Mouse (Mus musculus) heart, embryonic 14.5 days (tissue): ENCODE data around the gene Atg9b. TPM values are rescaled to one million over a fixed set of nuclear protein-coding genes. Genes with fewer than 3 reads are reported as not detected.

Experiments used
- ATAC-seq: fragments of 200-750 bp; cut with Nextera tagmentation; 2 replicates; pipeline ENCODE4 v1.8.0; 2017; ENCODE audit warnings: low read depth, moderate TSS enrichment; ENCODE audit not compliant: insufficient number of reproducible peaks, insufficient read depth, low FRiP score
- H3K27ac ChIP-seq, 2 experiments: fragments of 200-500 bp in 1 of 2; fragments of 300-500 bp in 1 of 2; sonication (generic) in 1 of 2; replicated peaks in 1 of 2; 2 replicates each; pipeline ENCODE4 v1.5.1; 2012 to 2014; ENCODE audit warnings: low read depth in 2 of 2, low read length in 2 of 2, control low read depth in 1 of 2, mild to moderate bottlenecking in 1 of 2, mixed read lengths in 1 of 2; ENCODE audit not compliant: control insufficient read depth in 1 of 2, insufficient read depth in 1 of 2
- H3K27me3 ChIP-seq: fragments of 300-500 bp; sonication (generic); 2 replicates; pipeline ENCODE4 v1.6.1; 2014; ENCODE audit warnings: mild to moderate bottlenecking, low read length, control low read depth; ENCODE audit not compliant: control insufficient read depth, insufficient read depth
- H3K36me3 ChIP-seq: fragments of 300-500 bp; sonication (generic); 2 replicates; pipeline ENCODE4 v1.6.1; 2014; ENCODE audit warnings: mild to moderate bottlenecking, control low read depth, low read length, mixed read lengths; ENCODE audit not compliant: control insufficient read depth, insufficient read depth
- H3K4me1 ChIP-seq, 2 experiments: fragments of 200-500 bp in 1 of 2; fragments of 300-500 bp in 1 of 2; sonication (generic) in 1 of 2; 2 replicates each; pipeline ENCODE4 v1.6.1; 2012 to 2014; ENCODE audit warnings: low read length in 2 of 2, control low read depth in 1 of 2, mixed read lengths in 1 of 2; ENCODE audit not compliant: control insufficient read depth in 2 of 2, insufficient read depth in 2 of 2
- H3K4me2 ChIP-seq: fragments of 300-500 bp; sonication (generic); 2 replicates; pipeline ENCODE4 v1.6.1; 2014; ENCODE audit warnings: mild to moderate bottlenecking, low read length
- H3K4me3 ChIP-seq, 2 experiments: fragments of 200-500 bp in 1 of 2; fragments of 300-500 bp in 1 of 2; sonication (generic) in 1 of 2; 2 replicates each; pipeline ENCODE4 v1.5.1; 2012 to 2014; ENCODE audit warnings: low read length in 2 of 2, mild to moderate bottlenecking in 2 of 2, control low read depth in 1 of 2, low read depth in 1 of 2, moderate library complexity in 1 of 2; ENCODE audit not compliant: control insufficient read depth in 1 of 2, insufficient read depth in 1 of 2
- H3K9ac ChIP-seq: fragments of 300-500 bp; sonication (generic); 2 replicates; pipeline ENCODE4 v1.6.1; 2014; ENCODE audit warnings: mild to moderate bottlenecking, low read length
- H3K9me3 ChIP-seq: fragments of 300-500 bp; sonication (generic); 2 replicates; pipeline ENCODE4 v1.6.1; 2016; ENCODE audit warnings: low read length, control low read depth; ENCODE audit not compliant: control insufficient read depth
- WGBS: fragments of 180-500 bp; shearing (Covaris S2); extraction: QIAGEN DNeasy Blood & Tissue Kit; methylation state at CpG from one replicate; pipeline ENCODE4 v1.1.7; 2014; 5-methylcytosine and 5-hydroxymethylcytosine counted together
- polyA plus RNA-seq: library from polyadenylated mRNA; unstranded; fragments of >200 nt; fragmentation: Nextera tagmentation; extraction: Ambion mirVana; gene quantifications from 2 replicates; pipeline ENCODE4 v1.2.1, GENCODE M21; 2014

The Atg9b gene
- polyA plus RNA-seq, 1 experiment from 2014 or later, result 1.5 TPM

DNA sequence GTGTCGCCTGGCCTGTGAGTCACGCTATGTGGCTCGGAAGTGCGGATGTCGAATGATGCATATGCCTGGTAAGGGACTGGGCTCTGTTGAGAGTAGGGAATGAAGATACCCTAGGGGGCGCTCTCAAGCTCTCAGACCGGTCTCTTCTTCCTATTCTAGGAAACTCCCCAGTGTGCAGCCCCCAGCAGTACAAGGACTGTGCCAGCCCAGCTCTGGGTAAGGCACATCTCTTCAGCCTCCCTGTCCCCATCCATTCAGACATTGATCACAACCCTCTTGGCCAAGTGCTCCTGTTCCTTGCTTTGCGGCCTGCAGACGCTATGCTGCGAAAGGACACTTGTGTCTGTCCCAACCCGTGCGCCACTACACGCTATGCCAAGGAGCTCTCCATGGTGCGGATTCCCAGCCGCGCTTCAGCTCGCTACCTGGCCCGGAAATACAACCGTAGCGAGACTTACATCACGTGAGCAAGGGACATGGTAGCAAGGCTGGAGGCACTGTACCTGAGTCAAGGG lies 24.3 kb upstream of the Atg9b start:
- ATAC-seq, result peak; percentile 27; the same call in 1 of the 2 replicates
- WGBS, result under 1% methylated on average over 21 of the region's 21 CpGs
- H3K36me3 ChIP-seq, result peaks cover 32% of the 10 kb centered on the region

GRCm38 (mm10) chr5:24413938-24414337 lies 22.0 kb upstream of the Atg9b start:
- H3K4me3 ChIP-seq, result no peak overlapping the region
- 83% methylated on average over 13 of the region's 13 CpGs for WGBS
- no peak overlapping the region for H3K9ac ChIP-seq
- ATAC-seq, result no peak
- peaks cover 13% of the 10 kb centered on the region for H3K36me3 ChIP-seq
- no peaks in the 10 kb centered on the region for H3K9me3 ChIP-seq
- no peak overlapping the region for H3K4me2 ChIP-seq
- H3K27me3 ChIP-seq, result peaks cover 12% of the 10 kb centered on the region; the same call in 1 of the 2 replicates
- H3K4me1 ChIP-seq, result peaks cover 0 to 2% of the 10 kb centered on the region in 2 experiments; a peak in 1 of 4 replicates
- no peak overlapping the region for H3K27ac ChIP-seq

More for the DNA sequence above, 24.3 kb upstream of the Atg9b start:
- Histone ChIP-seq H3K4me2 (no peak overlapping the region), H3K4me1 (peaks cover 0 to 2% of the 10 kb centered on the region in 2 experiments; a peak in 1 of 4 replicates), H3K9me3 (no peaks in the 10 kb centered on the region), H3K9ac (no peak overlapping the region), H3K27me3 (peaks cover 12% of the 10 kb centered on the region; the same call in 1 of the 2 replicates), H3K4me3 (no peak overlapping the region), H3K27ac (no peak overlapping the region)

- H3K27ac ChIP-seq, result no peak within 1 kb of the TSS
- H3K9me3 ChIP-seq, result no peaks in the 10 kb centered on the region
- peaks cover 5% of the 10 kb centered on the region; the same call in 1 of the 2 replicates for H3K36me3 ChIP-seq
- WGBS, result 39% methylated on average over 11 of the region's 11 CpGs
- ATAC-seq, result no peak
- no peak within 1 kb of the TSS for H3K4me3 ChIP-seq
- H3K4me1 ChIP-seq, result peaks cover 0 to 2% of the 10 kb centered on the region in 2 experiments; a peak in 1 of 4 replicates
- no peak within 1 kb of the TSS for H3K9ac ChIP-seq
- no peak within 1 kb of the TSS for H3K4me2 ChIP-seq
- H3K27me3 ChIP-seq, result peaks cover 12% of the 10 kb centered on the region; the same call in 1 of the 2 replicates
Observed at GRCm38 (mm10) chr5:24413042-24413693, 21.2 kb upstream of the Atg9b start, which contains the start of gene Asic3. Asic3 (plus strand) TSS chr5:24413392.

DNA sequence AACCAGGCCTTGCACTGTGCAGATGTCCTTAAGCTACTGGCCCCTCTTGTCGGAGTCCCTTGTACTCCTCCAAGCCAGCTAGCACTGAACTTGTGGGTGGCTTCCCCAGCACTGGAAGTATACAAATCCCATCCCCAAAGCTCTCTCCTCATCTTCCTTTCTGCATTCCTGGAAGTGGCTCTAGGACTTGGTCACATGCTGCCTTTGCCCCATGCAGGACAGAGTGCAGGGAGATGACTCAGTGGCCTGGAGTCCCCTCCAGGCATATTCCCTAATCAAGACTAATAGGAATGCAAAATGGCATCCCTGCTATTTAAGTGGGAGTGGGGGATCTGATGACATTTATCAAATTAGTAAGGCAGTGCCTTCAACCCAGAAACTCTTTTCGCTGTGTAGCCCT lies 20.1 kb upstream of the Atg9b start:
- H3K9me3 ChIP-seq, result no peaks in the 10 kb centered on the region
- no peak for ATAC-seq
- H3K4me2 ChIP-seq, result no peak overlapping the region
- peaks cover 14% of the 10 kb centered on the region for H3K36me3 ChIP-seq
- WGBS, result 61% methylated on average over 2 of the region's 2 CpGs
- H3K9ac ChIP-seq, result no peak overlapping the region
- H3K4me1 ChIP-seq, result peaks cover 0 to 2% of the 10 kb centered on the region in 2 experiments; a peak in 1 of 4 replicates
- peaks cover 11% of the 10 kb centered on the region; the same call in 1 of the 2 replicates for H3K27me3 ChIP-seq
- no peak overlapping the region for H3K4me3 ChIP-seq
- H3K27ac ChIP-seq, result no peak overlapping the region

- H3K4me2 ChIP-seq, result no peak overlapping the region
- peaks cover 0 to 2% of the 10 kb centered on the region in 2 experiments; a peak in 1 of 4 replicates for H3K4me1 ChIP-seq
- ATAC-seq, result no peak
- 81% methylated on average over 2 of the region's 2 CpGs for WGBS
- H3K9ac ChIP-seq, result no peak overlapping the region
- H3K9me3 ChIP-seq, result no peaks in the 10 kb centered on the region
- peaks cover 33% of the 10 kb centered on the region for H3K36me3 ChIP-seq
- H3K27ac ChIP-seq, result no peak overlapping the region
- H3K27me3 ChIP-seq, result peaks cover under 1% of the 10 kb centered on the region; the same call in 1 of the 2 replicates
- no peak overlapping the region for H3K4me3 ChIP-seq
Observed at GRCm38 (mm10) chr5:24409466-24409865, 17.5 kb upstream of the Atg9b start.

DNA sequence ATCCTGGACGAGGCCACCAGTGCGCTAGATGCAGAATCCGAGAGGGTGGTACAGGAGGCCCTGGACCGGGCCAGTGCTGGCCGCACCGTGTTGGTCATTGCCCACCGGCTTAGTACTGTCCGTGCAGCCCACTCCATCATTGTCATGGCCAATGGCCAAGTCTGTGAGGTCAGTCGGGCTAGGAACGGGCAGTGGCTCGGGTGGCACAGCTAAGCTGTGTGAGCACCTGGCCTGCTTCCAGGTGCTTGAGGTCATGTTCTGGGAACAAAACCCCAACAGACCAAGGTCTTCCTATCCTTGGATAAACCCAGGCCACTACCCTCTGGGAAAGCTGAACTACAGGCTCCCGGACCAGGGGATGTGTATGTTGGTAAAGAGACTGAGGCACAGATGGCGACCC lies 16.7 kb upstream of the Atg9b start:
- Histone ChIP-seq H3K36me3 (peaks cover 41% of the 10 kb centered on the region), H3K4me2 (no peak overlapping the region), H3K4me3 (no peak overlapping the region), H3K9me3 (no peaks in the 10 kb centered on the region), H3K4me1 (peaks cover 0 to 2% of the 10 kb centered on the region in 2 experiments; a peak in 1 of 4 replicates), H3K27me3 (no peaks in the 10 kb centered on the region), H3K27ac (no peak overlapping the region), H3K9ac (no peak overlapping the region)
- ATAC-seq, result 0 out of 2 replicates have a peak, but pooled peaks have one; percentile 13
- 86% methylated on average over 13 of the region's 13 CpGs for WGBS

GRCm38 (mm10) chr5:24405389-24405876 lies 13.5 kb upstream of the Atg9b start:
- H3K9me3 ChIP-seq, result no peaks in the 10 kb centered on the region
- peaks cover 0 to 3% of the 10 kb centered on the region in 2 experiments; a peak in 2 of 4 replicates for H3K4me1 ChIP-seq
- peaks cover 73% of the 10 kb centered on the region for H3K36me3 ChIP-seq
- H3K4me2 ChIP-seq, result no peak overlapping the region
- H3K9ac ChIP-seq, result no peak overlapping the region
- no peak overlapping the region for H3K4me3 ChIP-seq
- WGBS, result 56% methylated on average over 3 of the region's 3 CpGs
- no peak overlapping the region for H3K27ac ChIP-seq
- ATAC-seq, result no peak
- H3K27me3 ChIP-seq, result no peaks in the 10 kb centered on the region
